Mouse (Mus musculus) kidney, adult 2 months (tissue): ENCODE results near the gene Polr3c. TPM values are rescaled to one million over a fixed set of nuclear protein-coding genes. Genes with fewer than 3 reads are reported as not detected.

ENCODE experiments used
- DNase-seq: peaks from one replicate; pipeline ENCODE4 v3.0.0; 2021
- H3K27ac ChIP-seq: fragments of 200-500 bp; 2 replicates; pipeline ENCODE4 v1.5.1; 2012; ENCODE audit warnings: low read depth, low read length, control low read depth, inconsistent platforms; ENCODE audit not compliant: insufficient read depth
- H3K27me3 ChIP-seq: fragments of 200-500 bp; replicated peaks from 2 replicates; pipeline ENCODE4 v1.6.1; 2012; ENCODE audit warnings: mild to moderate bottlenecking, moderate library complexity, low read length, inconsistent platforms; ENCODE audit not compliant: control insufficient read depth, insufficient read depth
- H3K36me3 ChIP-seq: fragments of 200-500 bp; 2 replicates; pipeline ENCODE4 v1.6.1; 2012; ENCODE audit warnings: mild to moderate bottlenecking, moderate library complexity, low read length, inconsistent platforms; ENCODE audit not compliant: control insufficient read depth, insufficient read depth
- H3K4me1 ChIP-seq: fragments of 200-500 bp; 2 replicates; pipeline ENCODE4 v1.6.1; 2011; ENCODE audit warnings: low read length; ENCODE audit not compliant: control insufficient read depth, insufficient read depth
- H3K4me3 ChIP-seq: fragments of 200-500 bp; 2 replicates; pipeline ENCODE4 v1.5.1; 2011; ENCODE audit warnings: mild to moderate bottlenecking, low read depth, low read length, control low read depth; ENCODE audit not compliant: insufficient read depth
- CTCF ChIP-seq: fragments of 200-500 bp; conservative IDR thresholded peaks from 2 replicates; pipeline ENCODE4 v1.5.1; 2011; ENCODE audit warnings: low read depth, mild to moderate bottlenecking, control low read depth, low read length, moderate library complexity, mixed read lengths; ENCODE audit not compliant: insufficient read depth, insufficient read length
- POLR2A ChIP-seq: fragments of 200-500 bp; IDR thresholded peaks from one replicate; pipeline ENCODE4 v1.6.1; 2011; ENCODE audit warnings: low read depth, low read length, control low read depth
- WGBS: fragments of 180-500 bp; shearing (Covaris S2); methylation state at CpG from one replicate; pipeline ENCODE4 v1.1.7; 2018; 5-methylcytosine and 5-hydroxymethylcytosine counted together
- polyA plus RNA-seq: library from polyadenylated mRNA; depleted of rRNA; stranded (reverse); fragments of >200 nt; gene quantifications from 2 replicates; pipeline ENCODE4 v1.2.3, GENCODE M21; 2012

The Polr3c gene
- polyA plus RNA-seq, 1 experiment, result 34.6 TPM

DNA sequence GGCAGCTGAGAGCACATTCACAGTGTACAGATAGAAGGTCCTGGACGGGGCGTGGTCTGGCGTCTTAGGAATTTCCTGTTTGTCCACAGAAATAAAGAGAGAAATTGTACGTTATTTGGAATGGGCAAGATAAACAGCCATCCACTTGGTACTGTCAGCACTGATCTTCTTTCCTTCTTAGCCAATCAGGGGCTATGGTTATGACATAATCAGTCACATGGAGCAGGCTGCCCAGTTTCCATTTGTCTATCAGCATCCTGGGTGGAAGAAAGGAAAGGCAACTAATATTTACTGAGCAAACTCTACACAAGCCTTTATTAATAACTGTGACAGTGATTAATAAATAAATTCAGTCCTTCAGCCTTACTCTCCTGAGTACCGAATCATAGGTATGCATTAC lies 13.1 kb downstream of the Polr3c start:
- Histone ChIP-seq H3K4me3 (no peak overlapping the region), H3K36me3 (peaks cover 4% of the 10 kb centered on the region; the same call in 1 of the 2 replicates), H3K27ac (no peak overlapping the region), H3K27me3 (no peaks in the 10 kb centered on the region), H3K4me1 (no peaks in the 10 kb centered on the region)
- no peak for DNase-seq
- no peak for TF ChIP-seq CTCF
- no peak for TF ChIP-seq POLR2A
- WGBS, result 82% methylated on average over 5 of the region's 5 CpGs

DNA sequence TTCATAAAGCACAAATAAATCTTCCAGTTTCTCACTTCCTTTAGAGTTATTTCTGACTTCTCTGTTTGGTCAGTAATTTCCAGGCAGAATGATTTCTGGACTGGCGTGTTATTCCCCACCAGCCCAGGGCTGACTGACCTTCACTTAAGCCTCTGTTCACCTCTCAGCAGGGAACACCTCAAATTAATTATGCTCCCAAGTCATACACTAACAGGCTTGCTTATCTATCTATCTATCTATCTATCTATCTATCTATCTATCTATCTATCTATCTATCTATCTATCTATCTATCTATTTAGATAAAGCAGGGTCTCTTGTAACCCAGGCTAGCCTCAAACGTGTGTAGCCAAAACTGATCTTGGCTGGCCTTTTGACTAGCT lies 18.8 kb downstream of the Polr3c start:
- no peak for TF ChIP-seq CTCF
- TF ChIP-seq POLR2A, result no peak
- WGBS, result 52% methylated on average over 2 of the region's 2 CpGs

DNA sequence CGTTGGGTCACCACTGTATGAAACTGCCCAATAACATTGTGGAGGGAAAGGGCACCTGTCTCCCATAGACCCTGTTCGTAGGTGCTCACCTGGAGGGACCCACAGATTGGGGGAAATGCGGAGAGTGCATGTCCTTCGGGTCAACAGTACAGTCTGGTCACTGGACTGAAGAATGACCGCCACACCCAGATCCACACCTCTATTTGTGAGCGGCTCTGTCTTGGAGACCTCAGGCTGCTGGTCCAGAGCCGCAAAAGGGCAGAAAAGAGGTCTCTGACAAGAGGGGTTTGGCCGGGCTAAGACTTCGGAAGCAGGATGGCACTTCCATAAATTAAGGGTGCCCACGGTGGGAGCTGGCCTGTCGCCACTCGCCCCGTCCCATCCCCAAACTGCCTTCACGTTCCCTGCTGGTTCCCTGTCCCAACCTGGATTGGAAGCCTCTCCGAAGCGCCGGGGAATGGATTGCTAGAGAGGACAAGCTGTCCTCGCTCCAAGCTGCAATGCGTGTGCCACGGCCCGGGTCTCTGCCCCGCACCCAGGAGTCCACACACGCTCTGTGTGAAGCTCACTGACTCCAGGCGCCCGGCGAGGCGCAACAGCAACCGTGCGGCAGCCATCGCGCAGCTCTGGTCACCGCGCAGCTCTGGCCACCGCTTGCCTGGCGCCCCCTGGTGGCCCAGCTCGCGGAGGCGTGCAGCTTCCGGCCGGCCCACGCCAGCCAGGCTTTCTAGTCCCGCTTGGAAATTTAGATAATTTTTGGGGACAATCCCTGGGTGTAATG lies 19.3 kb downstream of the Polr3c start, which contains the start of gene Nudt17:
Gene Nudt17, minus strand, starts transcription at position 660 of the 781 bp plus-strand sequence.
- peaks cover 4% of the 10 kb centered on the region; the same call in 1 of the 2 replicates for H3K36me3 ChIP-seq

More for the DNA sequence above, 18.8 kb downstream of the Polr3c start:
- Histone ChIP-seq H3K27ac (no peak overlapping the region), H3K27me3 (no peaks in the 10 kb centered on the region), H3K4me3 (no peak overlapping the region), H3K4me1 (no peaks in the 10 kb centered on the region), H3K36me3 (peaks cover 4% of the 10 kb centered on the region; the same call in 1 of the 2 replicates)
- DNase-seq, result no peak

DNA sequence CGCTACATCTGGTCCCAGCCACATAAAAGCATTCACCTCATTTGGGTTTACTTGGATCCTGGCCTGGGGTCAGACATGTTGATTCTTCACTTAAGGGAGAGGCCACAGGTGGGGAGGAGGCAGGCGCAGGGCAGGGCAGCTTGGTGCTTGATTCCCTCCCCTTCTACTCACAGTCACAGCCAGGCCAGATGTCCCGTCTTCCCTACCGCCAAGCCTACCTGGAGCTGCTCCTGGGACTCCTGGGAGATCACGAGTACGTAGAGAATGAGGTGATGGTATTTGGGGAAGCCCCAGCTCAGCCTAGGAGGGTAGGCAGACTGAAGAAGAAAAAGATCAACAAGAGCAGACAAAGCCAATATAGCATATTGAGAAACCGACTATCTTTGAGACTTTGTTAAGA lies 20.4 kb downstream of the Polr3c start:
- TF ChIP-seq POLR2A (no peak), CTCF (no peak)
- Histone ChIP-seq H3K27ac (no peak overlapping the region), H3K36me3 (peaks cover 4% of the 10 kb centered on the region; the same call in 1 of the 2 replicates), H3K27me3 (no peaks in the 10 kb centered on the region), H3K4me1 (no peaks in the 10 kb centered on the region), H3K4me3 (no peak overlapping the region)
- no peak for DNase-seq
- 74% methylated on average over 7 of the region's 7 CpGs for WGBS

More for the DNA sequence above, 19.3 kb downstream of the Polr3c start, which contains the start of gene Nudt17:
- H3K27ac ChIP-seq, result no peak within 1 kb of the TSS
- H3K27me3 ChIP-seq, result no peaks in the 10 kb centered on the region
- no peaks in the 10 kb centered on the region for H3K4me1 ChIP-seq
- WGBS, result 3% methylated on average over 42 of the region's 42 CpGs
- H3K4me3 ChIP-seq, result peak within 1 kb of the TSS; percentile 69
- peak; percentile 80 for TF ChIP-seq CTCF
- no peak for TF ChIP-seq POLR2A
- peak; percentile 86 for DNase-seq

DNA sequence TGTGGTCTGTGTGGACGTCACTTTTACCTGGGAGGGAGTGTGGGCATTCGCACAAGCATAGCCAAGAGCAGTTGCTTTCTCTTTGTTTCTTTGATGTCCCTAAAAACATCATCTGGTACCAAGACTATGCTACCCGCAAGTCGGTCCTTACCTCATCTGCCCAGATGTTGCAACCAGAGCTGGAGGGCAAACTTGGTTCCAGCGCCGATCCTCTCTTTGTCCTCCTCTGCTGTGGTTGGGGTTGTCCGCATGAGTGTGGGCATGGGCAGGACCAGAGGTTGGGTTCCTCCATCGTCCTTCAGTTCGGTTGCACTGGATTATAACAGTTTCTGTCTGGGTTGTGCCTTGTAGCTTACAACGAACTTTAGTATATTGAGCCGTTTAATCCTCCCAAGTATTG lies 21.2 kb downstream of the Polr3c start:
- WGBS, result 89% methylated on average over 11 of the region's 11 CpGs

DNA sequence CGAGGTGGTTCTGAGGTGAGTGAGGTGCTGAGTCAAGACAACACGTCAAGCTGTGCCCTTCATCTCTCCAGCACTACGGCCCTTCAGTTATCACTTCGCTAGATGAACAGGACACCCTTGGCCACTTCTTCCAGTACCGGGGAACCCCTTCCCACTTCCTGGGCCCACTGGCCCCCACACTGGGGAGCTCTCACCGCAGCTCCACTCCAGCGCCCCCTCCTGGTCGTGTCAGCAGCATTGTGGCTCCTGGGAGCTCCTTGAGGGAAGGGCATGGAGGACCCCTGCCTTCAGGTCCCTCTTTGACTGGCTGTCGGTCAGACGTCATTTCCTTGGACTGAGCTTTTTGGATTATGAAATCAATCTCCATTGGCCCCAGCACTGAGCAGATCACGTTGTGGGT lies 22.6 kb downstream of the Polr3c start:
- no peak overlapping the region for H3K4me3 ChIP-seq
- no peak for DNase-seq
- no peaks in the 10 kb centered on the region for H3K27me3 ChIP-seq
- H3K36me3 ChIP-seq, result 0 out of 2 replicates have a peak, but pooled peaks cover 1% of the 10 kb centered on the region
- H3K27ac ChIP-seq, result no peak overlapping the region
- no peak for TF ChIP-seq POLR2A
- peak; percentile 36 for TF ChIP-seq CTCF
- no peaks in the 10 kb centered on the region for H3K4me1 ChIP-seq
- WGBS, result 76% methylated on average over 11 of the region's 11 CpGs

More for the DNA sequence above, 21.2 kb downstream of the Polr3c start:
- TF ChIP-seq POLR2A, result no peak
- no peak for TF ChIP-seq CTCF
- no peak for DNase-seq
- H3K36me3 ChIP-seq, result 0 out of 2 replicates have a peak, but pooled peaks cover 2% of the 10 kb centered on the region
- H3K27me3 ChIP-seq, result no peaks in the 10 kb centered on the region
- no peak overlapping the region for H3K4me3 ChIP-seq
- H3K27ac ChIP-seq, result no peak overlapping the region
- no peaks in the 10 kb centered on the region for H3K4me1 ChIP-seq

DNA sequence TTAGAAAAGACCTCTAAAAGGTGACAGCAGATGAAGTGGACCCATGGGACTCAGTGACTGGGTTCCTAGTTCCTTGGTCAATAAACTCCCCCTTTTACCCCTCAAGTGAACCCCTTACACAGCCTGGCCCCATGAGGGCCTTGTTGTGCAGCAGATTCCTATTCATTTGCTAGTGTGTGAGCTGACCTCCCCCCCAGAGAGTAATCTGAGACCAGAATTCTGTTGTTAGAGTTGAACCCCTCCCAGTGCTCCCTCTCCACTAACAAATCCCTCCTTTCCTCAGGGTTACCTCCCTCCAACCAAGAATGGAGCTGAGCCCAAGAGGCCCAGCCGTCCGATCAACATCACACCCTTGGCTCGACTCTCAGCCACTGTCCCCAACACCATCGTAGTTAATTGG lies 26.4 kb downstream of the Polr3c start:
- no peak for DNase-seq
- Histone ChIP-seq H3K4me3 (no peak overlapping the region), H3K27me3 (no peaks in the 10 kb centered on the region), H3K36me3 (0 out of 2 replicates have a peak, but pooled peaks cover 1% of the 10 kb centered on the region), H3K4me1 (peaks cover under 1% of the 10 kb centered on the region; the same call in 1 of the 2 replicates), H3K27ac (no peak overlapping the region)
- TF ChIP-seq CTCF (no peak), POLR2A (no peak)
- 89% methylated on average over 4 of the region's 4 CpGs for WGBS
